Mouse (Mus musculus): ENCODE results near the gene Fam83g. TPM values are rescaled to one million over a fixed set of nuclear protein-coding genes. Genes with fewer than 3 reads are reported as not detected.

The Fam83g gene
- polyA plus RNA-seq (2017; shearing (Covaris generic)), result not detected

DNA sequence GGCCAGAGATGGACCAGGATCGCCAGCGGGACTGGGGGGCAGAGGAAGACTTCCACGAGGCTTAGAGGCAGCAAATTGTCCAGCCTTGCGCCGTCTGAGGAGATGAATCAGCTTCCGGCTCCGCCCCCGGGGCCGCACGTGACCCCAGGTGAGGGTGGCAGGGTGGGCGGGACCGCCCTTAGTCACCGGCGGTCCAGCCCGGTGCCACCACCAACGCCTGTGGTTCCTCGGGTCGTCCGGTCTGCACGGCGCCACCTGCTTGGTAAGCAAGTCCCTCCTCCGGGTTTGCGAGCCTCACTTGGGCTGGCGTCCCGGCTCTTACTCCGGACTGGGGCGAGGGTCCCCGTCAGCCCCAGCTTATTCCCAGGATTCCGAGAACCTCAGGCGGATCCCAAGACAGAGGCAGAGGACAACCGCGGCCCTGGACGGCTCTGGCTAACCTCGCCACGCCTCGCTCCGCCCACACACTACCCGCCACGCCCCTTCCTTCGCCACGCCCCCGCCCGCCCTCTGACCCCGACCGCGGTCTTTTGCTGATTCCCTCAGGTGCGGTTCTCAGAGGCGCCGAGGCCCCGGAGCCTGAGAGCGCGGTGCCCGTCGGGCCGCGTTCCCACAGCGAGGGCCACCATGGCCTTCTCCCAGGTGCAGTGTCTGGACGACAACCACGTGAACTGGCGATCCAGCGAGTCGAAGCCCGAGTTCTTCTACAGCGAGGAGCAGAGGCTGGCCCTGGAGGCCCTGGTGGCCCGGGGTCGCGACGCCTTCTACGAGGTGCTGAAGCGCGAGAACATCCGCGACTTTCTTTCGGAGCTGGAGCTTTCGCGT lies at the start of gene Fam83g:
Gene Fam83g (plus strand): TSS at position 185 of the 825 bp plus-strand sequence.

DNA sequence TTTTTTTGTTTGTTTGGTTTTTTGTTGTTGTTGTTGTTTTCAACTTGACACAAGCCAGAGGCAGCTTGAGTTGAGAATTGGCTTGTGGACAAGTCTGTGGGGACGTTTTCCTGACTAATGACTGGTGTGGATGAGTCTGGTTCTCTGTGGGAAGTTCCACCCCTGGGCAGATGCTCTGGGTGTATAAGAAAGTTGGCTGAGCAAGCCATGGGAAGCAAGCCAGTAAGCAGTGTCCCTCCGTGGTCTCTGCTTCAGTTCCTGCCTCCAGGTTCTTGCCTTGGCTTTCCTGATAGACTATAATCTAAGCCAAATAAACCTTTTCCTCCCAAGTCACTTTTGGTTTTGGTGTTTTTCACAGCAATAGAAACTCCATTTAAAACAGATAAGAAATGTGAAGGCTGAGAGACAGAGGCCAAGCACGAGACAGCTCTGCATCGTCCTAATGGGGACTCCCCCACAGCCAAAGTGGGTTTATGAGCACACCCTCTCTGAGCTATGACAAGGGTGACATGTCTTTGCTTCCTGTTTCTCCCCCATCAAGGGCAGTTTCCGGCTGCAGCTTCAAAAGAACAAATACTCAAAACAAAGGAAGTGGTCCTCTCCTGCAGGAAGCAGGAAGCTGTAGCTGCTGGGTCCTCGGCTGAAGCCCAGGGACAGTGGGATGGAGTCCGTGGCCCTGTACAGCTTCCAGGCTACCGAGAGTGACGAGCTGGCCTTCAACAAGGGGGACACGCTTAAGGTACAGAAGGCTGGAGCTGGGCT lies 31.0 kb upstream of the Fam83g start, which contains the start of gene Grap:
Gene Grap (plus strand): TSS at position 580 of the 762 bp plus-strand sequence.

DNA sequence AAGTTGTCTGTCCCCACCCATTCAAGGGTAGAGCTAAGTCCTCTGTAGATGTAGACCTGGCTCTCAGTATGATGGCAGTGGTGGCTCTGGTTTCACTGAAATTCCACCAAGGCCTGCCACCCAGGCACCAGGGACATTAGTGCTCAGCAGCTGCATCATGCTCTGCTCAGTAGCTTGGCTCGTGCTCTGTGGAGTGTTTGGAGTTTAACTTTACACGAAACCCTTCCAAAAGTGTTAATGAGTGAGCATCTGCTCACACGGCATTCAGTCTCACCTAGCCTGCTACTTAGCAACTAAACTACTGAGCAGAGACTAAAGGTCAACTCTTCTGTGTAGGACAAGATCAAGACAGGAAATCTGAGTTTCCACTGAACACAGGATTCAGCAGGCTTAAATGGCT lies 36.7 kb downstream of the Fam83g start, which contains the start of gene Slc5a10:
Gene Slc5a10 (minus strand): TSS at position 191 of the 400 bp plus-strand sequence.

Other genes starting within 250 kb of the Fam83g start
- not detected for gene Rnf112, start 230.0 kb upstream of the Fam83g start, polyA plus RNA-seq (2017; shearing (Covaris generic))
- gene Mfap4, start 198.7 kb upstream of the Fam83g start, polyA plus RNA-seq (2017; shearing (Covaris generic)), result not detected
- 19.5 TPM for gene Mapk7, start 189.7 kb upstream of the Fam83g start, polyA plus RNA-seq (2017; shearing (Covaris generic))
- not detected for gene B9d1, start 178.9 kb upstream of the Fam83g start, polyA plus RNA-seq (2017; shearing (Covaris generic))
- 0.14 TPM for gene Epn2, start 104.4 kb upstream of the Fam83g start, polyA plus RNA-seq (2017; shearing (Covaris generic))
- 220 TPM for gene Grap, start 30.8 kb upstream of the Fam83g start, polyA plus RNA-seq (2017; shearing (Covaris generic))
- gene Slc5a10, start 36.7 kb downstream of the Fam83g start, polyA plus RNA-seq (2017; shearing (Covaris generic)), result not detected
- gene Prpsap2, start 78.0 kb downstream of the Fam83g start, polyA plus RNA-seq (2017; shearing (Covaris generic)), result 25.9 TPM
- 32.4 TPM for gene Ulk2, start 171.0 kb downstream of the Fam83g start, polyA plus RNA-seq (2017; shearing (Covaris generic))
- 61.3 TPM for gene Akap10, start 246.2 kb downstream of the Fam83g start, polyA plus RNA-seq (2017; shearing (Covaris generic))

All from naive thymus-derived CD4-positive, alpha-beta T cell, adult 5 months (primary cell).